Mouse (Mus musculus): ENCODE results near the gene Phldb1.
"Not testable (repeated sequence)": the region's sequence is repeated elsewhere in the genome, so short reads cannot be mapped to it uniquely, and the experiment has no call there.

GRCm38 (mm10) chr9:44638726-44639125 lies 96.3 kb downstream of the Phldb1 start:
- TF ChIP-seq CTCF, POLR2A (IDR thresholded peaks at IDR 0.05; ENCODE audit: insufficient read depth, low read depth, low read length): not testable (repeated sequence)
